12 mouse cellular contexts compared by ENCODE assay signal in the genomic region with DNA sequence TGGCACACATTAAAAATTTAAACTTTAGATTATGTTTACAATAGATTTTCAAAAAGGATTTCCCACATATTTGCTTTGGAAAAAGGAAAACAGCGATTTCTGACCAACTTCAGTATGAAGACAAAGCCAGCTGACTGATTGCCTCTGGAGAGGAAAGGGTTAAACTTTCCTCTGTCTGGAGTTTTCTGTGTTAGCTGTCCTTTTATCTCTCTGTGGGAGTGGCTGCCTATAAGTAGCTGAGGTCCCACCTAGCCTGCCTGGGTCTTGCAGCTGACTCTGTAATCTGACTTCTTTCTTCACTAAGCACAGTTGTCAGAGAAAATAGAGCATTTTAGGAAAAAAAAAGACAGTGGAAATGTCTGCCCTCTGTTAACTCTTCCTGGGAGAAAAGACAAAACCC. TPM values are rescaled to one million over a fixed set of nuclear protein-coding genes. Genes with fewer than 3 reads are reported as not detected.
DNase-seq lines count a peak whose midpoint lies in the region; ATAC-seq and TF ChIP-seq lines count a peak whose summit lies in the region.
"Had no signal": no experiment of that assay in that cellular context is flagged by ENCODE, and none has a peak within 500 bp of the region (broad histone marks: within the 10 kb centered on the region; RNA-seq: fewer than 3 reads in every experiment).

No protein-coding gene starts in this region.

- H3K4me2 ChIP-seq in heart, embryonic 15.5 days: peak overlapping the region; percentile 33
- H3K4me2 ChIP-seq in midbrain, embryonic 14.5 days (ENCODE audit: low read length): no peak overlapping the region
- no peak overlapping the region for H3K4me2 ChIP-seq in midbrain, postnatal 0 days (ENCODE audit: low read depth, low read length, poor library complexity, severe bottlenecking)
- H3K4me2 ChIP-seq in intestine, embryonic 16.5 days (ENCODE audit: low read depth, low read length): no peak overlapping the region
- H3K4me2 ChIP-seq: embryonic facial prominence, embryonic 13.5 days had no signal

- H3K9ac ChIP-seq in heart, embryonic 15.5 days: no peak overlapping the region
- H3K9ac ChIP-seq in midbrain, embryonic 14.5 days (replicated peaks; ENCODE audit: low read length): no peak overlapping the region
- H3K9ac ChIP-seq in midbrain, postnatal 0 days (replicated peaks; ENCODE audit: low read length, poor library complexity, severe bottlenecking): no peak overlapping the region
- H3K9ac ChIP-seq in intestine, embryonic 16.5 days (ENCODE audit: low read depth, low read length): no peak overlapping the region
- H3K9ac ChIP-seq: embryonic facial prominence, embryonic 13.5 days had no signal

- peaks cover 21% of the 10 kb centered on the region for H3K4me1 ChIP-seq in heart, embryonic 15.5 days (replicated peaks)
- H3K4me1 ChIP-seq in midbrain, embryonic 14.5 days (ENCODE audit: control insufficient read depth, insufficient read depth, low read length): no peaks in the 10 kb centered on the region
- H3K4me1 ChIP-seq in midbrain, postnatal 0 days (ENCODE audit: insufficient read depth, low read length): no peaks in the 10 kb centered on the region
- H3K4me1 ChIP-seq in intestine, embryonic 16.5 days (ENCODE audit: control insufficient read depth, insufficient read depth, low read length): no peaks in the 10 kb centered on the region

- no peaks in the 10 kb centered on the region for H3K27me3 ChIP-seq in heart, embryonic 15.5 days
- H3K27me3 ChIP-seq in midbrain, embryonic 14.5 days (ENCODE audit: control insufficient read depth, insufficient read depth, low read length): no peaks in the 10 kb centered on the region
- no peaks in the 10 kb centered on the region for H3K27me3 ChIP-seq in midbrain, postnatal 0 days (ENCODE audit: insufficient read depth, low read length)
- no peaks in the 10 kb centered on the region for H3K27me3 ChIP-seq in intestine, embryonic 16.5 days (replicated peaks; ENCODE audit: control insufficient read depth, insufficient read depth, low read length)
- H3K27me3 ChIP-seq: embryonic facial prominence, embryonic 13.5 days had no signal

- peak; percentile 75; the same call in 1 of the 2 replicates for ATAC-seq in heart, embryonic 15.5 days (replicated peaks; ENCODE audit: insufficient number of reproducible peaks, insufficient read depth, low FRiP score, low read depth)
- no peak for ATAC-seq in midbrain, embryonic 14.5 days (ENCODE audit: low FRiP score, low TSS enrichment)
- ATAC-seq in midbrain, postnatal 0 days (ENCODE audit: low FRiP score): no peak
- ATAC-seq in intestine, embryonic 16.5 days: peak; percentile 93

- WGBS in heart, embryonic 15.5 days: 18% methylated on average over 1 of the region's 1 CpGs
- WGBS in midbrain, embryonic 14.5 days: 52% methylated on average over 1 of the region's 1 CpGs
- 32% methylated on average over 1 of the region's 1 CpGs for WGBS in midbrain, postnatal 0 days
- 23% methylated on average over 1 of the region's 1 CpGs for WGBS in intestine, embryonic 16.5 days

- DNase-seq in heart, adult 8-10 months (ENCODE audit: low spot score): no peak
- DNase-seq in midbrain, embryonic 14.5 days: peak; percentile 58
- no peak for DNase-seq in midbrain, postnatal 0 days (ENCODE audit: low spot score)
- no peak for DNase-seq in left cerebral cortex, adult 18-20 months (ENCODE audit: low spot score in 2 of 2)
- DNase-seq in ovary, postnatal 10 days (ENCODE audit: low spot score): no peak
- DNase-seq in ovary, adult 18-20 months (ENCODE audit: low spot score): no peak
- DNase-seq: gastrocnemius, adult 2 months; kidney, adult 2 months; lung, adult 2 months had no signal

- no peak for TF ChIP-seq CTCF in midbrain, postnatal 0 days (IDR thresholded peaks at IDR 0.05)

- H3K27ac ChIP-seq in heart, embryonic 15.5 days: peak overlapping the region; percentile 56
- no peak overlapping the region for H3K27ac ChIP-seq in midbrain, embryonic 14.5 days (replicated peaks; ENCODE audit: low read depth, low read length)
- H3K27ac ChIP-seq in midbrain, postnatal 0 days (ENCODE audit: low read depth, low read length): no peak overlapping the region
- H3K27ac ChIP-seq in intestine, embryonic 16.5 days (ENCODE audit: low read length): no peak overlapping the region
- H3K27ac ChIP-seq: embryonic facial prominence, embryonic 13.5 days; gastrocnemius, adult 2 months had no signal

- H3K36me3 ChIP-seq in heart, embryonic 15.5 days: no peaks in the 10 kb centered on the region
- no peaks in the 10 kb centered on the region for H3K36me3 ChIP-seq in midbrain, embryonic 14.5 days (ENCODE audit: control insufficient read depth, insufficient read depth, low read length)
- H3K36me3 ChIP-seq in midbrain, postnatal 0 days (ENCODE audit: insufficient read depth, low read length): no peaks in the 10 kb centered on the region
- H3K36me3 ChIP-seq in intestine, embryonic 16.5 days (ENCODE audit: control insufficient read depth, insufficient read depth, low read length): no peaks in the 10 kb centered on the region
- H3K36me3 ChIP-seq: embryonic facial prominence, embryonic 13.5 days had no signal

- H3K9me3 ChIP-seq in heart, embryonic 15.5 days (replicated peaks): no peaks in the 10 kb centered on the region
- H3K9me3 ChIP-seq in midbrain, embryonic 14.5 days (ENCODE audit: control insufficient read depth, low read length): no peaks in the 10 kb centered on the region
- no peaks in the 10 kb centered on the region for H3K9me3 ChIP-seq in midbrain, postnatal 0 days (ENCODE audit: low read length)
- no peaks in the 10 kb centered on the region for H3K9me3 ChIP-seq in intestine, embryonic 16.5 days (ENCODE audit: control insufficient read depth, low read length)
- H3K9me3 ChIP-seq: embryonic facial prominence, embryonic 13.5 days had no signal

- H3K4me3 ChIP-seq in heart, embryonic 15.5 days: no peak overlapping the region
- H3K4me3 ChIP-seq in midbrain, embryonic 14.5 days (replicated peaks; ENCODE audit: low read depth, low read length): no peak overlapping the region
- no peak overlapping the region for H3K4me3 ChIP-seq in midbrain, postnatal 0 days (ENCODE audit: low read depth, low read length)
- no peak overlapping the region for H3K4me3 ChIP-seq in intestine, embryonic 16.5 days (ENCODE audit: low read length)
- H3K4me3 ChIP-seq: embryonic facial prominence, embryonic 13.5 days; gastrocnemius, adult 2 months had no signal

RNA-seq across cellular contexts. Expression of gene Frem2, which starts 17.1 kb away (rescaled TPM):
- polyA plus RNA-seq in heart, embryonic 15.5 days (2015; fragmentation: Nextera tagmentation; extraction: Ambion mirVana): 2.2 and 3.7 TPM in 2 replicates
- 1 to 10 TPM; 1.1 to 4.9 (median 3.5) TPM for total RNA-seq in heart, adult 8-10 months (2022)
- 1.1 TPM in 2 replicates for polyA plus RNA-seq in midbrain, embryonic 14.5 days (2014; fragmentation: Nextera tagmentation; extraction: Ambion mirVana)
- total RNA-seq in midbrain, postnatal 0 days (2014; rRNA removed): 8.8 and 10.0 TPM in 2 replicates
- polyA plus RNA-seq in midbrain, postnatal 0 days (2015; fragmentation: Nextera tagmentation; extraction: Ambion mirVana): 1.0 and 1.5 TPM in 2 replicates
- 5.3 and 5.7 TPM in 2 replicates for polyA plus RNA-seq in intestine, embryonic 16.5 days (2015; fragmentation: Nextera tagmentation; extraction: Ambion mirVana)
- total RNA-seq in left cerebral cortex, adult 18-20 months (2021): 1 to 10 TPM; 2.1 TPM

Comparison
In these comparisons a context has a peak if more than half of its experiments do, and no peak if none do; other contexts are left out.
1. ATAC-seq: peak in heart, embryonic 15.5 days (single experiment) and intestine, embryonic 16.5 days (single experiment); none in midbrain, embryonic 14.5 days (single experiment) and midbrain, postnatal 0 days (single experiment).